Mouse (Mus musculus) kidney, postnatal 0 days (tissue): ENCODE results near the gene Tnks2. TPM values are rescaled to one million over a fixed set of nuclear protein-coding genes. Genes with fewer than 3 reads are reported as not detected.
A peak's percentile ranks its signal among the peaks of the same experiment; 100 is the strongest.
"Not testable (repeated sequence)": the region's sequence is repeated elsewhere in the genome, so short reads cannot be mapped to it uniquely, and the experiment has no call there.

ENCODE experiments used
- ATAC-seq: fragments of 200-750 bp; cut with Nextera tagmentation; replicated peaks from 2 replicates; pipeline ENCODE4 v1.8.0; 2017; ENCODE audit warnings: low read depth, moderate number of reproducible peaks, moderate TSS enrichment, moderate library complexity; ENCODE audit not compliant: low FRiP score
- DNase-seq: peaks from one replicate; pipeline ENCODE4 v3.0.0-alpha.2; 2016; ENCODE audit warnings: low spot score
- H3K27ac ChIP-seq: fragments of 300-500 bp; sonication (generic); 2 replicates; pipeline ENCODE4 v1.5.1; 2014; ENCODE audit warnings: mild to moderate bottlenecking
- H3K27me3 ChIP-seq: fragments of 300-500 bp; sonication (generic); 2 replicates; pipeline ENCODE4 v1.6.1; 2014; ENCODE audit warnings: low read length, mixed read lengths; ENCODE audit not compliant: insufficient read depth
- H3K36me3 ChIP-seq: fragments of 300-500 bp; sonication (generic); 2 replicates; pipeline ENCODE4 v1.6.1; 2014; ENCODE audit warnings: low read length, mixed read lengths; ENCODE audit not compliant: insufficient read depth
- H3K4me1 ChIP-seq: fragments of 300-500 bp; sonication (generic); replicated peaks from 2 replicates; pipeline ENCODE4 v1.6.1; 2014; ENCODE audit warnings: antibody characterized with exemption, low read length, mixed read lengths; ENCODE audit not compliant: insufficient read depth
- H3K4me2 ChIP-seq: fragments of 300-500 bp; sonication (generic); 2 replicates; pipeline ENCODE4 v1.6.1; 2014; ENCODE audit warnings: mild to moderate bottlenecking, low read length, moderate library complexity, mixed read lengths
- H3K4me3 ChIP-seq: fragments of 300-500 bp; sonication (generic); replicated peaks from 2 replicates; pipeline ENCODE4 v1.5.1; 2014; ENCODE audit warnings: low read depth, low read length
- H3K9ac ChIP-seq: fragments of 300-500 bp; sonication (generic); 2 replicates; pipeline ENCODE4 v1.6.1; 2014; ENCODE audit warnings: low read depth, low read length
- H3K9me3 ChIP-seq: fragments of 300-500 bp; sonication (generic); replicated peaks from 2 replicates; pipeline ENCODE4 v1.6.1; 2016; ENCODE audit warnings: low read length, inconsistent platforms, mixed read lengths
- CTCF ChIP-seq: IDR thresholded peaks from 2 replicates; pipeline ENCODE4 v1.5.1; 2016; ENCODE audit warnings: antibody characterized with exemption, low read depth, mild to moderate bottlenecking, moderate library complexity
- WGBS: fragments of 180-500 bp; shearing (Covaris S2); extraction: QIAGEN DNeasy Blood & Tissue Kit; methylation state at CpG from one replicate; pipeline ENCODE4 v1.1.7; 2014; 5-methylcytosine and 5-hydroxymethylcytosine counted together
- polyA plus RNA-seq: library from polyadenylated mRNA; unstranded; fragments of >200 nt; fragmentation: Nextera tagmentation; extraction: Ambion mirVana; gene quantifications from 2 replicates; pipeline ENCODE4 v1.2.1, GENCODE M21; 2015

Gene Tnks2
- polyA plus RNA-seq, 1 experiment from 2014 or later = 38.1 TPM

- peaks cover 34% of the 10 kb centered on the region for H3K36me3 ChIP-seq
- WGBS = 82% methylated on average over 8 of the region's 8 CpGs
- no peaks in the 10 kb centered on the region for H3K9me3 ChIP-seq
- H3K4me2 ChIP-seq = no peak overlapping the region
- ATAC-seq (no peak), DNase-seq (no peak)
- H3K27ac ChIP-seq = no peak overlapping the region
- no peaks in the 10 kb centered on the region for H3K27me3 ChIP-seq
- H3K9ac ChIP-seq = no peak overlapping the region
- TF ChIP-seq CTCF = no peak
- H3K4me3 ChIP-seq = no peak overlapping the region
- H3K4me1 ChIP-seq = no peaks in the 10 kb centered on the region
Measured at GRCm38 (mm10) chr19:36867416-36867815, 33.4 kb downstream of the Tnks2 start.

GRCm38 (mm10) chr19:36868675-36869074 lies 34.6 kb downstream of the Tnks2 start:
- not testable (repeated sequence) for H3K27ac ChIP-seq, H3K4me2 ChIP-seq, H3K9me3 ChIP-seq, H3K4me1 ChIP-seq, H3K27me3 ChIP-seq, H3K4me3 ChIP-seq, H3K9ac ChIP-seq, DNase-seq, ATAC-seq
- TF ChIP-seq CTCF = peak; percentile 56
- WGBS = 83% methylated on average over 3 of the region's 3 CpGs
- peaks cover 35% of the 10 kb centered on the region for H3K36me3 ChIP-seq

GRCm38 (mm10) chr19:36874651-36875050 lies 40.6 kb downstream of the Tnks2 start:
- Histone ChIP-seq H3K4me2 (no peak overlapping the region), H3K27me3 (no peaks in the 10 kb centered on the region), H3K9ac (no peak overlapping the region), H3K36me3 (peaks cover 56% of the 10 kb centered on the region), H3K27ac (no peak overlapping the region), H3K4me1 (no peaks in the 10 kb centered on the region), H3K9me3 (no peaks in the 10 kb centered on the region), H3K4me3 (no peak overlapping the region)
- no peak for ATAC-seq
- TF ChIP-seq CTCF = no peak
- WGBS = 90% methylated on average over 2 of the region's 2 CpGs
- DNase-seq = no peak

DNA sequence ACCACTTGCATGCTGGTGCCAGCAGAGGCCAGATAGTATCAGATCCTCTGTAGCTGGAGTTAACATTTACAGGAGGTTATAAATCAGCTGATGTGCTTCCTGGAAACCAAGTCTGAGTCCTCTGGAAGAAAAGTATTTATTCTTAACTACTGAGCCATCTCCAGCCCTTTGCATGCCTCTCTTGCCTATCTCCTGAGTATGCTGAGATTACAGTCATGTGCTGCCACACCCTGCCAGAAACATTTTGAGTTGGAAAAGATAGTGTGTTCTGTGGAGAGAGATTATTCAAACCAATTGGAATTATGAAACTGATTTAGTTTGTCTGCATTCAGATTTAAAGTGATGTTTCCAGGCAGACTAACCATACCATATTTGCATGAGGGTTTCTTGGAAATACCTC lies 43.3 kb downstream of the Tnks2 start:
- H3K36me3 ChIP-seq = peaks cover 61% of the 10 kb centered on the region
- H3K4me1 ChIP-seq = no peaks in the 10 kb centered on the region
- H3K9ac ChIP-seq = no peak overlapping the region
- H3K27ac ChIP-seq = no peak overlapping the region
- no peaks in the 10 kb centered on the region for H3K27me3 ChIP-seq
- no peak for TF ChIP-seq CTCF
- no peaks in the 10 kb centered on the region for H3K9me3 ChIP-seq
- H3K4me3 ChIP-seq = no peak overlapping the region
- no peak for ATAC-seq
- no peak overlapping the region for H3K4me2 ChIP-seq
- no peak for DNase-seq

GRCm38 (mm10) chr19:36878743-36879495 lies 44.9 kb downstream of the Tnks2 start:
- Histone ChIP-seq H3K36me3 (peaks cover 66% of the 10 kb centered on the region), H3K9me3 (no peaks in the 10 kb centered on the region), H3K27me3 (no peaks in the 10 kb centered on the region), H3K4me3 (no peak overlapping the region), H3K4me2 (no peak overlapping the region), H3K4me1 (no peaks in the 10 kb centered on the region), H3K27ac (no peak overlapping the region), H3K9ac (no peak overlapping the region)
- ATAC-seq = no peak
- TF ChIP-seq CTCF = no peak
- DNase-seq = no peak
- 83% methylated on average over 11 of the region's 11 CpGs for WGBS

GRCm38 (mm10) chr19:36883119-36883518 lies 49.1 kb downstream of the Tnks2 start:
- no peak overlapping the region for H3K4me2 ChIP-seq
- TF ChIP-seq CTCF = peak; percentile 50
- DNase-seq (peak; percentile 44), ATAC-seq (no peak)
- no peaks in the 10 kb centered on the region for H3K4me1 ChIP-seq
- no peaks in the 10 kb centered on the region for H3K27me3 ChIP-seq
- no peak overlapping the region for H3K4me3 ChIP-seq
- no peak overlapping the region for H3K9ac ChIP-seq
- no peaks in the 10 kb centered on the region for H3K9me3 ChIP-seq
- H3K36me3 ChIP-seq = peaks cover 71% of the 10 kb centered on the region
- 85% methylated on average over 6 of the region's 6 CpGs for WGBS
- no peak overlapping the region for H3K27ac ChIP-seq

DNA sequence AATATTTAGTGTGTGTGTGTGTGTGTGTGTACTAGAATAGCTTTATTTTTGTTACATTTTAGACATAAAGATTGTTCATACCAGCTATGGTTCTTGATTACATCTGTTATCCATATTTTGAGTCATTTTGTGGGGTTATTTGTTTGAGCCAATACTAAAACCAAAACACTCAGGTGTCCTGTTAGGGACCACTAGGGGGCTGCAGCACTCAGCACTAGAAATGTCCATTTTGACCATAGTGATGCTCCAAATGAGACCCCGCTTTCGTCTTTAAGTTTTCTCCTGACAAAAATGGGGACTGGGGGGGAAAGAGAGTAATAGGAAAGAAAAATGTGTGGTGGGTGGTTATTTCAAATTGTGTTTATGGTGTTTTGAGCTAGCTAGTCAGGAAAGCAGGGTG lies 52.3 kb downstream of the Tnks2 start:
- 80% methylated on average over 2 of the region's 2 CpGs for WGBS
- peak; percentile 62 for TF ChIP-seq CTCF
- Histone ChIP-seq H3K27ac (no peak overlapping the region), H3K27me3 (no peaks in the 10 kb centered on the region), H3K9me3 (no peaks in the 10 kb centered on the region), H3K4me1 (no peaks in the 10 kb centered on the region), H3K4me3 (no peak overlapping the region), H3K4me2 (no peak overlapping the region), H3K36me3 (peaks cover 74% of the 10 kb centered on the region), H3K9ac (no peak overlapping the region)
- DNase-seq (peak; percentile 54), ATAC-seq (no peak)
